17 mouse cellular contexts compared by ENCODE assay signal in genomic region chr9:56108174-56108573, GRCm38 (mm10). TPM values are rescaled to one million over a fixed set of nuclear protein-coding genes. Genes with fewer than 3 reads are reported as not detected.
DNase-seq lines count a peak whose midpoint lies in the region; ATAC-seq and TF ChIP-seq lines count a peak whose summit lies in the region.
"Had no signal": no experiment of that assay in that cellular context is flagged by ENCODE, and none has a peak within 500 bp of the region (broad histone marks: within the 10 kb centered on the region; RNA-seq: fewer than 3 reads in every experiment).

No protein-coding gene starts in this region.

- no peak for TF ChIP-seq RAD21 in MEL (IDR thresholded peaks at IDR 0.05; ENCODE audit: low read depth, low read length)

- no peaks in the 10 kb centered on the region for H3K36me3 ChIP-seq in heart, embryonic 10.5 days
- H3K36me3 ChIP-seq in MEL (ENCODE audit: control insufficient read depth in 1 of 2, insufficient read depth in 2 of 2, low read length in 2 of 2), result peaks cover 0 to 2% of the 10 kb centered on the region in 2 experiments; a peak in 1 of 4 replicates
- H3K36me3 ChIP-seq in macrophage (ENCODE audit: inconsistent target), result no peaks in the 10 kb centered on the region
- no peaks in the 10 kb centered on the region for H3K36me3 ChIP-seq in hindbrain, embryonic 13.5 days
- H3K36me3 ChIP-seq: midbrain, embryonic 15.5 days; neural tube, embryonic 15.5 days had no signal

- ATAC-seq in granulocyte monocyte progenitor cell, adult 5-6 weeks (replicated peaks; ENCODE audit: poor library complexity, severe bottlenecking), result peak; percentile 75
- ATAC-seq in hindbrain, embryonic 13.5 days (ENCODE audit: low FRiP score), result no peak
- ATAC-seq: midbrain, embryonic 15.5 days had no signal

- WGBS in heart, embryonic 10.5 days, result 65% methylated on average over 5 of the region's 5 CpGs
- WGBS in macrophage (ENCODE audit: missing documents), result 8% methylated on average over 5 of the region's 5 CpGs
- 88% methylated on average over 5 of the region's 5 CpGs for WGBS in hindbrain, embryonic 13.5 days

- no peak for TF ChIP-seq POLR2A in MEL (IDR thresholded peaks at IDR 0.05; ENCODE audit: control insufficient read depth in 1 of 2, insufficient read depth in 1 of 2, low read depth in 1 of 2, low read length in 2 of 2, poor library complexity in 1 of 2)

- no peaks in the 10 kb centered on the region for H3K27me3 ChIP-seq in heart, embryonic 10.5 days (ENCODE audit: insufficient read depth, poor library complexity, severe bottlenecking)
- H3K27me3 ChIP-seq in MEL (ENCODE audit: control insufficient read depth in 1 of 2, insufficient read depth in 2 of 2, low read length in 2 of 2), result no peaks in the 10 kb centered on the region
- no peaks in the 10 kb centered on the region for H3K27me3 ChIP-seq in hindbrain, embryonic 13.5 days
- H3K27me3 ChIP-seq: midbrain, embryonic 15.5 days; neural tube, embryonic 15.5 days had no signal

- TF ChIP-seq EP300 in MEL (IDR thresholded peaks at IDR 0.05; ENCODE audit: low read depth in 1 of 2, low read length in 2 of 2), result no peak

- H3K4me1 ChIP-seq in heart, embryonic 10.5 days, result peaks cover 21% of the 10 kb centered on the region
- H3K4me1 ChIP-seq in MEL (ENCODE audit: control insufficient read depth in 1 of 2, insufficient read depth in 2 of 2, low read length in 2 of 2), result peaks cover 0 to 8% of the 10 kb centered on the region in 2 experiments; a peak in 2 of 4 replicates
- H3K4me1 ChIP-seq in hindbrain, embryonic 13.5 days (replicated peaks), result no peaks in the 10 kb centered on the region
- H3K4me1 ChIP-seq: midbrain, embryonic 15.5 days; neural tube, embryonic 15.5 days had no signal

- DNase-seq in heart, embryonic 10.5 days (ENCODE audit: low spot score), result no peak
- DNase-seq in heart, postnatal 36 days, result no peak
- peak; percentile 56 for DNase-seq in MEL (ENCODE audit: low read depth, low spot score)
- no peak for DNase-seq in thymus, postnatal 0 days (ENCODE audit: low spot score)
- no peak for DNase-seq in kidney, adult 18-20 months
- DNase-seq: kidney, adult 8-10 months; lung, embryonic 14.5 days; right cerebral cortex, postnatal 14 days; thymus, postnatal 4 days had no signal

- TF ChIP-seq CTCF in MEL (IDR thresholded peaks at IDR 0.05 in 2 of 3, conservative IDR thresholded peaks at IDR 0.05 in 1 of 3; ENCODE audit: control insufficient read depth in 1 of 3, insufficient read depth in 1 of 3, low read depth in 2 of 3, low read length in 3 of 3, poor library complexity in 1 of 3, severe bottlenecking in 1 of 3), result no peak

- H3K4me3 ChIP-seq in heart, embryonic 10.5 days, result no peak overlapping the region
- H3K4me3 ChIP-seq in MEL (ENCODE audit: control insufficient read depth in 1 of 2, insufficient read depth in 1 of 2, low read depth in 2 of 2, low read length in 2 of 2), result no peak overlapping the region
- no peak overlapping the region for H3K4me3 ChIP-seq in macrophage (ENCODE audit: inconsistent target)
- H3K4me3 ChIP-seq in hindbrain, embryonic 13.5 days, result no peak overlapping the region
- H3K4me3 ChIP-seq: layer of hippocampus, adult 2 months; midbrain, embryonic 15.5 days; neural tube, embryonic 15.5 days had no signal

- H3K79me2 ChIP-seq in MEL (ENCODE audit: control insufficient read depth, insufficient read depth, low read length, poor library complexity) (no peaks in the 10 kb centered on the region), macrophage (ENCODE audit: inconsistent target) (peaks cover 98% of the 10 kb centered on the region)

- no peak overlapping the region for H3K9ac ChIP-seq in MEL (ENCODE audit: control insufficient read depth, low read depth, low read length, poor library complexity, severe bottlenecking)
- H3K9ac ChIP-seq in hindbrain, embryonic 13.5 days, result no peak overlapping the region
- H3K9ac ChIP-seq: hindbrain, embryonic 14.5 days; lung, embryonic 14.5 days; midbrain, embryonic 15.5 days; neural tube, embryonic 15.5 days had no signal

- H3K4me2 ChIP-seq in hindbrain, embryonic 13.5 days, result no peak overlapping the region
- H3K4me2 ChIP-seq: heart, embryonic 11.5 days; hindbrain, embryonic 14.5 days; lung, embryonic 14.5 days; midbrain, embryonic 15.5 days; neural tube, embryonic 15.5 days had no signal

- H3K27ac ChIP-seq in heart, embryonic 10.5 days, result peak overlapping the region; percentile 64
- H3K27ac ChIP-seq in MEL (ENCODE audit: control insufficient read depth, low read depth, low read length), result no peak overlapping the region
- H3K27ac ChIP-seq in macrophage, result peak overlapping the region; percentile 96
- H3K27ac ChIP-seq in hindbrain, embryonic 13.5 days, result no peak overlapping the region
- H3K27ac ChIP-seq: hindbrain, embryonic 14.5 days; layer of hippocampus, adult 2 months; midbrain, embryonic 15.5 days; neural tube, embryonic 15.5 days had no signal

- no peaks in the 10 kb centered on the region for H3K9me3 ChIP-seq in heart, embryonic 10.5 days
- H3K9me3 ChIP-seq in MEL (replicated peaks; ENCODE audit: insufficient read depth, low read length), result no peaks in the 10 kb centered on the region
- no peaks in the 10 kb centered on the region for H3K9me3 ChIP-seq in hindbrain, embryonic 13.5 days
- H3K9me3 ChIP-seq: midbrain, embryonic 15.5 days; neural tube, embryonic 15.5 days had no signal

- intact Hi-C loops in heart, postnatal 36 days (cut with DNase I), result no loop called here

TF ChIP-seq in MEL, 35 proteins besides CTCF, POLR2A, EP300 and RAD21:
- TF ChIP-seq CHD2 (IDR thresholded peaks at IDR 0.05; ENCODE audit: low read length), result no peak
- TF ChIP-seq USF2 (IDR thresholded peaks at IDR 0.05; ENCODE audit: borderline replicate concordance in 1 of 2, insufficient read depth in 1 of 2, low read depth in 1 of 2, low read length in 2 of 2), result no peak
- TF ChIP-seq MEF2A (IDR thresholded peaks at IDR 0.05; ENCODE audit: extremely low read depth, insufficient replicate concordance, low read depth, low read length, poor library complexity, severe bottlenecking), result no peak
- no peak for TF ChIP-seq JUND (IDR thresholded peaks at IDR 0.05; ENCODE audit: low read depth, low read length)
- no peak for TF ChIP-seq NELFE (IDR thresholded peaks at IDR 0.05; ENCODE audit: low read depth, low read length)
- TF ChIP-seq SMC3 (IDR thresholded peaks at IDR 0.05; ENCODE audit: low read depth, low read length), result no peak
- TF ChIP-seq MYC (IDR thresholded peaks at IDR 0.05; ENCODE audit: low read depth, low read length), result no peak
- no peak for TF ChIP-seq MAX (IDR thresholded peaks at IDR 0.05; ENCODE audit: low read length)
- TF ChIP-seq GABPA (IDR thresholded peaks at IDR 0.05; ENCODE audit: low read depth, low read length), result no peak
- no peak for TF ChIP-seq MYB (IDR thresholded peaks at IDR 0.05; ENCODE audit: low read depth, low read length)
- no peak for TF ChIP-seq E2F4 (IDR thresholded peaks at IDR 0.05; ENCODE audit: borderline replicate concordance, low read depth, low read length)
- no peak for TF ChIP-seq ZC3H11A (IDR thresholded peaks at IDR 0.05; ENCODE audit: low read depth, low read length)
- no peak for TF ChIP-seq UBTF (IDR thresholded peaks at IDR 0.05; ENCODE audit: borderline replicate concordance, insufficient read depth, low read depth, low read length)
- TF ChIP-seq ZKSCAN1 (IDR thresholded peaks at IDR 0.05; ENCODE audit: low read depth, low read length), result no peak
- TF ChIP-seq TAL1 (IDR thresholded peaks at IDR 0.05; ENCODE audit: low read length), result no peak
- no peak for TF ChIP-seq RCOR1 (IDR thresholded peaks at IDR 0.05; ENCODE audit: low read depth, low read length)
- no peak for TF ChIP-seq KAT2A (conservative IDR thresholded peaks at IDR 0.05; ENCODE audit: low read depth, low read length)

RNA-seq across cellular contexts. Expression of gene Pstpip1, which starts 18.4 kb away (rescaled TPM):
- polyA plus RNA-seq in heart, embryonic 10.5 days (2016; fragmentation: Nextera tagmentation; extraction: Ambion mirVana), result 0.58 and 1.2 TPM in 2 replicates
- 1 to 10 TPM; 1.1 TPM for total RNA-seq in heart, postnatal 36 days (2021)
- total RNA-seq in MEL (2012; rRNA removed), result 0.04 TPM in 1 of 2 replicates, not detected in the other
- polyA plus RNA-seq in MEL (2012; ENCODE audit: insufficient read depth in 1 of 2, insufficient read length in 2 of 2, low read depth in 1 of 2, low replicate concordance in 2 of 2, missing spikeins in 1 of 2) (under 1 TPM in 1 of 2 experiments, not detected in 1; 0.22 TPM), macrophage (2018) (59.7 to 86.7 TPM (median 78.8 TPM) in 3 replicates)
- 65.1 and 77.0 TPM in 2 replicates for total RNA-seq in granulocyte monocyte progenitor cell, adult 5-6 weeks (2014; fragmentation: Nextera tagmentation)
- total RNA-seq in granulocyte monocyte progenitor cell, adult 5-6 weeks (2017), result 101 and 110 TPM in 2 replicates
- total RNA-seq in macrophage (2018; cell fraction: chromatin; rRNA removed), result 100 to 1,000 TPM in 24 of 26 experiments, 10 to 100 TPM in 2; 71.1 to 586 (median 297) TPM
- 100 to 1,000 TPM in 11 of 26 experiments, 10 to 100 TPM in 15; 40.4 to 132 (median 78.9) TPM for total RNA-seq in macrophage (2018; cell fraction: cytosol; rRNA removed)
- total RNA-seq in macrophage (2018; cell fraction: nucleus; rRNA removed), result 100 to 1,000 TPM in 20 of 26 experiments, 10 to 100 TPM in 6; 40.1 to 234 (median 147) TPM
- 68.2 and 72.6 TPM in 2 replicates for polyA plus RNA-seq in thymus, postnatal 0 days (2015; fragmentation: Nextera tagmentation; extraction: Ambion mirVana)
- 0.70 and 0.73 TPM in 2 replicates for polyA plus RNA-seq in hindbrain, embryonic 13.5 days (2015; fragmentation: Nextera tagmentation; extraction: Ambion mirVana)

RNA-seq across cellular contexts. Expression of gene Tspan3, which starts 57.1 kb away (rescaled TPM):
- 399 and 412 TPM in 2 replicates for polyA plus RNA-seq in heart, embryonic 10.5 days (2016; fragmentation: Nextera tagmentation; extraction: Ambion mirVana)
- total RNA-seq in heart, postnatal 36 days (2021), result 100 to 1,000 TPM; 183 to 184 TPM
- total RNA-seq in MEL (2012; rRNA removed), result 48.3 and 49.5 TPM in 2 replicates
- 10 to 100 TPM; 62.6 to 87.3 TPM for polyA plus RNA-seq in MEL (2012; ENCODE audit: insufficient read depth in 1 of 2, insufficient read length in 2 of 2, low read depth in 1 of 2, low replicate concordance in 2 of 2, missing spikeins in 1 of 2)
- total RNA-seq in granulocyte monocyte progenitor cell, adult 5-6 weeks (2014; fragmentation: Nextera tagmentation), result 58.3 and 66.0 TPM in 2 replicates
- 28.0 and 50.9 TPM in 2 replicates for total RNA-seq in granulocyte monocyte progenitor cell, adult 5-6 weeks (2017)
- total RNA-seq in macrophage (2018; cell fraction: chromatin; rRNA removed), result 100 to 1,000 TPM in 5 of 26 experiments, 10 to 100 TPM in 21; 13.6 to 271 (median 40.6) TPM
- total RNA-seq in macrophage (2018; cell fraction: cytosol; rRNA removed), result 100 to 1,000 TPM in 17 of 26 experiments, 10 to 100 TPM in 9; 75.0 to 407 (median 123) TPM
- total RNA-seq in macrophage (2018; cell fraction: nucleus; rRNA removed), result 100 to 1,000 TPM in 14 of 26 experiments, 10 to 100 TPM in 12; 33.0 to 409 (median 127) TPM
- 71.8 to 155 TPM (median 82.8 TPM) in 3 replicates for polyA plus RNA-seq in macrophage (2018)
- 207 and 219 TPM in 2 replicates for polyA plus RNA-seq in thymus, postnatal 0 days (2015; fragmentation: Nextera tagmentation; extraction: Ambion mirVana)
- polyA plus RNA-seq in hindbrain, embryonic 13.5 days (2015; fragmentation: Nextera tagmentation; extraction: Ambion mirVana), result 575 and 579 TPM in 2 replicates

Comparison
In these comparisons a context has a peak if more than half of its experiments do, and no peak if none do; other contexts are left out.
1. H3K27ac ChIP-seq: peak in heart, embryonic 10.5 days (single experiment) and macrophage (single experiment); none in MEL (single experiment) and hindbrain, embryonic 13.5 days (single experiment).
2. RNA of gene Pstpip1, which starts 18.4 kb away (polyA plus RNA-seq): 59.7 to 86.7 TPM in macrophage and 68.2 to 72.6 TPM in thymus, postnatal 0 days; 0.58 to 1.2 TPM in heart, embryonic 10.5 days, 0.70 to 0.73 TPM in hindbrain, embryonic 13.5 days and 0.22 TPM in MEL; every median in the first group is over 10 times any median in the second.